Mouse (Mus musculus) thymus, adult 2 months (tissue): ENCODE measurements around the gene Rbms3.

ENCODE experiments used
- CTCF ChIP-seq: fragments of 200-500 bp; IDR thresholded peaks from 2 replicates; pipeline ENCODE4 v1.5.1; 2012; ENCODE audit warnings: mild to moderate bottlenecking, control low read depth, low read length, moderate library complexity, borderline replicate concordance; ENCODE audit not compliant: control insufficient read depth, poor library complexity, insufficient read depth; ENCODE audit errors: extremely low read depth
- POLR2A ChIP-seq: fragments of 200-500 bp; IDR thresholded peaks from 2 replicates; pipeline ENCODE4 v1.6.1; 2012; ENCODE audit warnings: mild to moderate bottlenecking, low read length, control low read depth, moderate library complexity; ENCODE audit not compliant: control insufficient read depth, poor library complexity, insufficient read depth; ENCODE audit errors: extremely low read depth

DNA sequence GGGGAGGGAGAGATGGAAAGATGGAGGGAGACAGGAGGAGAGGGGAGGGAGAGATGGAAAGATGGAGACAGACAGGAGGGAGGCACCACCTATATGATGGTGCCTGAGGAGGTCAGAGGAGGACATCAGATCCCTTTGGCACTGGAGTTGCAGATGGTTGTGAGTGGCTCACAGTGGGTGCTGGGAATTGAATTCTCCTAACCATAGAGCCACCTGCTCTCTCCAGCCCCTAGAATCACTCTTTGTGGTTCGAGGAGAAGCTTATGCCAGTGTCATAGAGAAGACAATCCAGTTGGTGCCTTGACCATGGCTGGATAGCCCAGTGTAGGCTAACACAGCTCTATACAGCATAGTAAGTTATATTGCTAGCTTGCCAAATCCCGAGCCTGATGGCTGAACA lies 137.8 kb downstream of the Rbms3 start:
- TF ChIP-seq CTCF = no peak
- no peak for TF ChIP-seq POLR2A
